Mouse (Mus musculus): ENCODE data around the gene Aldh3a2.

DNA sequence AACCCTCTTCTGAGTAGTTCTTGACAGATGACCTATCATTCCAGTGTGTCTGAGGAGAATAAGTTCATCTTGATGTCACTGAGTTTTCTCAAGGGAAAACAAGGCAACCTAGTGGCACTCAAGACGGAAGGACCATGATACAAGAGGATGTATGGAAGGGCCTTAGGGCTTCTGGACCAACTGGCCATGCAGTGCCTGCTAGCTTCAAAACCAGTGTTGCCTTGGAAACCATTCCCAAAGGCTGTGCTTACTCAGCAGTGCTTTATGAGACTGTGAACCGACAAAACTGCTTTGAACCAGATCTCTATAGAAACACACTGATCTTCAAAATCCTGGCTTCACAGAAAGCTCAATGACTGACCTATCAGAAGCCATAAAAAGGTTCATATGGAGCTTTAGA lies 76.5 kb downstream of the Aldh3a2 start:
- TF ChIP-seq CTCF (IDR thresholded peaks at IDR 0.05; ENCODE audit: borderline replicate concordance, extremely low read depth, insufficient read depth, insufficient read length) (no peak), POLR2A (IDR thresholded peaks at IDR 0.05; ENCODE audit: borderline replicate concordance, extremely low read depth, insufficient read depth, insufficient read length, poor library complexity, severe bottlenecking) (no peak)

Measured in brain, embryonic 14.5 days (tissue).